Mouse (Mus musculus) cerebellum, adult (tissue): ENCODE data around the gene Kif22.
A peak's percentile ranks its signal among the peaks of the same experiment; 100 is the strongest.

Source experiments
- ATAC-seq: cut with Nextera tagmentation; 2 replicates; pipeline ENCODE4 v1.9.2; 2017; ENCODE audit warnings: mild to moderate bottlenecking, moderate library complexity, mixed read lengths; ENCODE audit not compliant: insufficient number of reproducible peaks, low FRiP score, low TSS enrichment

Kif22 gene

GRCm38 (mm10) chr7:127055026-127055585 lies 12.8 kb upstream of the Kif22 start:
- no peak for ATAC-seq

- no peak for ATAC-seq
Measured at GRCm38 (mm10) chr7:127031244-127031643, 11.0 kb downstream of the Kif22 start.

GRCm38 (mm10) chr7:127030172-127030571 lies 12.1 kb downstream of the Kif22 start:
- no peak for ATAC-seq

- ATAC-seq, result peak; percentile 1; the same call in 1 of the 2 replicates
Measured at GRCm38 (mm10) chr7:127027885-127028284, 14.4 kb downstream of the Kif22 start.

GRCm38 (mm10) chr7:127026984-127027726 lies 15.1 kb downstream of the Kif22 start, which contains the start of gene Maz:
Gene Maz, minus strand, starts transcription at chr7:127027037.
- peak; percentile 47 for ATAC-seq

GRCm38 (mm10) chr7:127026616-127026983 lies 15.7 kb downstream of the Kif22 start:
- no peak for ATAC-seq

- peak; percentile 10; the same call in 1 of the 2 replicates for ATAC-seq
Measured at GRCm38 (mm10) chr7:127026161-127026600, 16.1 kb downstream of the Kif22 start.

- ATAC-seq, result no peak
Measured at GRCm38 (mm10) chr7:127025556-127026160, 16.6 kb downstream of the Kif22 start.

- peak; percentile 15; the same call in 1 of the 2 replicates for ATAC-seq
Measured at GRCm38 (mm10) chr7:127024755-127025555, 17.3 kb downstream of the Kif22 start.

- ATAC-seq, result no peak
Measured at GRCm38 (mm10) chr7:127023896-127024690, 18.2 kb downstream of the Kif22 start.

GRCm38 (mm10) chr7:127023272-127023691 lies 19.0 kb downstream of the Kif22 start:
- no peak for ATAC-seq

GRCm38 (mm10) chr7:127022528-127023271 lies 19.6 kb downstream of the Kif22 start:
- ATAC-seq, result no peak

GRCm38 (mm10) chr7:127021563-127022527 lies 20.4 kb downstream of the Kif22 start:
- no peak for ATAC-seq

GRCm38 (mm10) chr7:127020901-127021562 lies 21.2 kb downstream of the Kif22 start, which contains the start of the genes Gm42742 and Prrt2:
Gene Gm42742, minus strand, starts transcription at chr7:127021097.
Gene Prrt2, minus strand, starts transcription at chr7:127021211.
- ATAC-seq, result no peak

GRCm38 (mm10) chr7:127020491-127020890 lies 21.8 kb downstream of the Kif22 start:
- no peak for ATAC-seq

GRCm38 (mm10) chr7:127020031-127020430 lies 22.2 kb downstream of the Kif22 start:
- no peak for ATAC-seq

GRCm38 (mm10) chr7:127019306-127019960 lies 22.8 kb downstream of the Kif22 start:
- no peak for ATAC-seq
